Mouse (Mus musculus) CH12.LX (cell line): ENCODE measurements around the gene Akap2. TPM values are rescaled to one million over a fixed set of nuclear protein-coding genes. Genes with fewer than 3 reads are reported as not detected.

ENCODE experiments used
- DNase-seq: peaks from one replicate; pipeline ENCODE4 v3.0.0-alpha.2; 2013; ENCODE audit errors: extremely low read depth
- H3K27ac ChIP-seq: 2 replicates; pipeline ENCODE4 v1.5.1; 2012; ENCODE audit warnings: low read depth, mild to moderate bottlenecking, control low read depth, moderate library complexity; ENCODE audit not compliant: insufficient read depth
- H3K27me3 ChIP-seq: replicated peaks from 2 replicates; pipeline ENCODE3; 2012; ENCODE audit warnings: inconsistent platforms
- H3K36me3 ChIP-seq, 2 experiments: replicated peaks in 1 of 2; 2 replicates each; pipeline versions ENCODE3 to v1.6.1; 2012; ENCODE audit warnings: inconsistent platforms in 1 of 2, low read length in 1 of 2, mild to moderate bottlenecking in 1 of 2, mixed read lengths in 1 of 2, moderate library complexity in 1 of 2; ENCODE audit not compliant: control insufficient read depth in 1 of 2, insufficient read depth in 1 of 2
- H3K4me1 ChIP-seq, 2 experiments: 2 replicates each; pipeline ENCODE4 v1.6.1; 2012; ENCODE audit warnings: inconsistent platforms in 1 of 2, moderate library complexity in 1 of 2; ENCODE audit not compliant: insufficient read depth in 2 of 2, control insufficient read depth in 1 of 2
- H3K4me2 ChIP-seq: 2 replicates; pipeline ENCODE4 v1.6.1; 2012; ENCODE audit warnings: low read depth, mild to moderate bottlenecking, control low read depth; ENCODE audit not compliant: poor library complexity, insufficient read depth, severe bottlenecking
- H3K4me3 ChIP-seq, 3 experiments: fragments of 150-350 bp in 1 of 3; sonication (generic) in 1 of 3; replicated peaks in 1 of 3; 2 replicates each; pipeline versions ENCODE3 to v1.5.1; 2011 to 2012; ENCODE audit warnings: low read depth in 2 of 3, low read length in 2 of 3, mild to moderate bottlenecking in 2 of 3, moderate library complexity in 2 of 3, control low read depth in 1 of 3, improper control_type of control experiment in 1 of 3, inconsistent platforms in 1 of 3, mixed read lengths in 1 of 3; ENCODE audit not compliant: poor library complexity in 1 of 3
- H3K79me2 ChIP-seq: replicated peaks from 2 replicates; pipeline ENCODE4 v1.6.1; 2012; ENCODE audit warnings: mild to moderate bottlenecking, moderate library complexity; ENCODE audit not compliant: control insufficient read depth, poor library complexity, insufficient read depth, severe bottlenecking; ENCODE audit errors: extremely low read depth
- H3K9ac ChIP-seq: 2 replicates; pipeline ENCODE4 v1.6.1; 2012; ENCODE audit warnings: low read depth, mild to moderate bottlenecking, control low read depth, moderate library complexity; ENCODE audit not compliant: insufficient read depth
- H3K9me3 ChIP-seq: replicated peaks from 2 replicates; pipeline ENCODE3; 2012; ENCODE audit warnings: low read length, inconsistent platforms, mixed read lengths
- CHD1 ChIP-seq: IDR thresholded peaks from 2 replicates; pipeline ENCODE4 v1.6.1; 2012; ENCODE audit warnings: low read depth, low read length, improper control_type of control experiment, inconsistent platforms
- E2F4 ChIP-seq: IDR thresholded peaks from 2 replicates; pipeline ENCODE4 v1.6.1; 2011; ENCODE audit warnings: low read depth, low read length, improper control_type of control experiment; ENCODE audit not compliant: insufficient replicate concordance
- GABPA ChIP-seq: IDR thresholded peaks from 2 replicates; pipeline ENCODE4 v1.6.1; 2012; ENCODE audit warnings: low read depth, low read length, improper control_type of control experiment, inconsistent platforms; ENCODE audit not compliant: insufficient replicate concordance
- IRF4 ChIP-seq: IDR thresholded peaks from 2 replicates; pipeline ENCODE4 v1.6.1; 2014; ENCODE audit warnings: low read depth, mild to moderate bottlenecking, inconsistent platforms, low read length, improper control_type of control experiment
- JUND ChIP-seq: conservative IDR thresholded peaks from 2 replicates; pipeline ENCODE4 v1.6.1; 2011; ENCODE audit warnings: low read depth, low read length, improper control_type of control experiment
- MAX ChIP-seq: IDR thresholded peaks from 2 replicates; pipeline ENCODE4 v1.6.1; 2011; ENCODE audit warnings: low read length, improper control_type of control experiment
- MYC ChIP-seq: IDR thresholded peaks from 2 replicates; pipeline ENCODE4 v1.6.1; 2011; ENCODE audit warnings: low read depth, mild to moderate bottlenecking, improper control_type of control experiment, low read length
- NRF1 ChIP-seq: IDR thresholded peaks from 2 replicates; pipeline ENCODE4 v1.6.1; 2014; ENCODE audit warnings: low read depth, mild to moderate bottlenecking, inconsistent platforms, low read length, improper control_type of control experiment, moderate library complexity
- PAX5 ChIP-seq: IDR thresholded peaks from 2 replicates; pipeline ENCODE4 v1.6.1; 2012; ENCODE audit warnings: low read length, inconsistent platforms, mixed read lengths
- POLR2A ChIP-seq: IDR thresholded peaks from 2 replicates; pipeline ENCODE4 v1.6.1; 2011; ENCODE audit warnings: low read depth, mild to moderate bottlenecking, improper control_type of control experiment, low read length
- POLR2AphosphoS2 ChIP-seq: IDR thresholded peaks from 2 replicates; pipeline ENCODE4 v1.6.1; 2011; ENCODE audit warnings: low read depth, low read length, improper control_type of control experiment
- RCOR1 ChIP-seq: conservative IDR thresholded peaks from 2 replicates; pipeline ENCODE4 v1.6.1; 2012; ENCODE audit warnings: low read depth, mild to moderate bottlenecking, inconsistent platforms, low read length, improper control_type of control experiment
- SIN3A ChIP-seq: IDR thresholded peaks from 2 replicates; pipeline ENCODE4 v1.6.1; 2012; ENCODE audit warnings: low read length, improper control_type of control experiment, inconsistent platforms
- TBP ChIP-seq: conservative IDR thresholded peaks from 2 replicates; pipeline ENCODE4 v1.6.1; 2011; ENCODE audit warnings: low read depth, low read length, improper control_type of control experiment
- TCF12 ChIP-seq: IDR thresholded peaks from 2 replicates; pipeline ENCODE4 v1.6.1; 2014; ENCODE audit warnings: low read depth, mild to moderate bottlenecking, inconsistent platforms, low read length, improper control_type of control experiment
- UBTF ChIP-seq: IDR thresholded peaks from 2 replicates; pipeline ENCODE4 v1.6.1; 2012; ENCODE audit warnings: low read depth, mild to moderate bottlenecking, inconsistent platforms, low read length, improper control_type of control experiment, moderate library complexity
- USF1 ChIP-seq: IDR thresholded peaks from 2 replicates; pipeline ENCODE4 v1.6.1; 2014; ENCODE audit warnings: low read depth, mild to moderate bottlenecking, inconsistent platforms, low read length, improper control_type of control experiment
- ZMIZ1 ChIP-seq: IDR thresholded peaks from 2 replicates; pipeline ENCODE4 v1.6.1; 2012; ENCODE audit warnings: low read depth, mild to moderate bottlenecking, inconsistent platforms, low read length, improper control_type of control experiment
- ZNF384 ChIP-seq: IDR thresholded peaks from 2 replicates; pipeline ENCODE4 v1.6.1; 2012; ENCODE audit warnings: low read depth, low read length, improper control_type of control experiment, inconsistent platforms
- dilution Hi-C: fragments of 300-500 bp; cut with MboI; formaldehyde crosslinking; loops from 2 replicates; pipeline ENCODE4 v1.14.3; 2020; ENCODE audit warnings: low sequenced_read_pairs; ENCODE audit not compliant: extremely low pct_unique_long_range_greater_than_20kb, extremely low pct_ligation_motif_present
- in situ Hi-C: fragments of 300-500 bp; cut with MboI; formaldehyde crosslinking; loops from 3 replicates; pipeline ENCODE4 v1.14.3; 2019; ENCODE audit warnings: low sequenced_read_pairs, low pct_ligation_motif_present, low pct_unique_long_range_greater_than_20kb, mixed read lengths
- polyA plus RNA-seq: library from polyadenylated mRNA; unstranded; fragments of >175 nt; gene quantifications from 2 replicates; pipeline ENCODE4 v1.2.1, GENCODE M21; 2012; ENCODE audit warnings: low read depth; ENCODE audit not compliant: insufficient read length
- total RNA-seq, 2 experiments: library from RNA; depleted of rRNA; stranded (reverse); fragments of 300-350 nt in 1 of 2; fragments of >200 nt in 1 of 2; gene quantifications; 2 replicates each; pipeline ENCODE4 v1.2.3; 2012 to 2014

Akap2 gene
- total and polyA plus RNA-seq, 3 experiments: 0.25 TPM; not detected in 2

DNA sequence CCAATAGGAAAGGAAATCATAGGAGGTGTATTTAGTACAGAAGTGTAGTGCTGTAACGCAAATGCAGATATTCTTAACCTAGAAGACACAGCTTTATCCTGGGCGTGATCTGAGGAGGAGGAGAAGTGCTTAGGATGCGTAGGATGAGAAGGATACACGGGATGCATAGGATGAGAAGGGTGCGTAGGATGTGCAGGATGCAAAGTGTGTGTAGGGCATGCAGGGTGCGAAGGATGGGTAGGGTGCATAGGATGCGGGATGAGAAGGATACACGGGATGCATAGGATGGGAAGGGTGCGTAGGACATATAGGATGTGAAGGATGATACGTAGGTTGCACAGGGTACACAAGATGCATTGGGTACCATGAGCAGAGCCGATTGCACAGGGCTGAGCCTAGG lies 20.5 kb upstream of the Akap2 start:
- TF ChIP-seq POLR2A (no peak), SIN3A (no peak), TBP (no peak), GABPA (no peak), ZMIZ1 (no peak), JUND (no peak), ZNF384 (no peak), MYC (no peak), NRF1 (no peak), TCF12 (no peak), RCOR1 (no peak), UBTF (no peak)
- H3K27ac ChIP-seq: no peak overlapping the region
- H3K36me3 ChIP-seq: no peaks in the 10 kb centered on the region
- no peaks in the 10 kb centered on the region for H3K79me2 ChIP-seq
- H3K9me3 ChIP-seq: no peaks in the 10 kb centered on the region
- H3K4me1 ChIP-seq: peaks cover 0 to 3% of the 10 kb centered on the region in 2 experiments; a peak in 1 of 4 replicates
- no peak overlapping the region for H3K4me3 ChIP-seq
- dilution Hi-C loops (no loop called here), in situ Hi-C loops (no loop called here)
- no peaks in the 10 kb centered on the region for H3K27me3 ChIP-seq
- DNase-seq: no peak
- no peak overlapping the region for H3K9ac ChIP-seq
- H3K4me2 ChIP-seq: no peak overlapping the region

DNA sequence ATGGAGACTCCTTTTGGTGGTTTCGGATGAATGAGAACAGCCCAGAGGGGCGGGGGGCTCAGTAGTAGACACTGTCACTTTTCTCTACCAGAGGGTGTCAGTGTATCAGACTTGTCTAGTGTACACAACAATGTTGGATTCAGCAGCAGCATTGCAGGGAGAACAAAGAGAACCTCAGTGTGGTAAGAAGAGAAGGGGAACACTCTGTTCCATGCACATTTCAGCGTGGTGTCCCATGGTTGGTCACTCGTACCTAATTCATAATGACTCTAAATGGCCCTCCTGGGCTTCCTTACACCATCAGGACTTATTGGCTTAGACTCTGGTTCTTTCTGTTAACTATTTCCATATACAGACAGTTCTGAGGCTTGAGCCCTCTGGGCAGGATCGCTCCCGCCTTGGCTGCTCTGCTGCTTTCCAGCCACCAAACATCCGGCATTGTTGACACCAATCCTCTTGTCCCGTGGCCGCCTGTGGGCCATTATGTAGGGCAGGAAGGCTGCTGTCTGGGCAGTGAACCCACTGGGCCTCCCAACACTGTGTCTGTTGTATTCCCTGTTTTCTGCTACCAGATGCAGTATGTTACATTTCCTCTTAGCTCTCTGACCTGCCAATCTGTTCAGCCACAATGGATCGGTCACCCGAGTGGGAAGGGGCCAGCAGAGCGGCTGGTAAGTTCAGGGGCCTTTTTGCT lies 19.4 kb upstream of the Akap2 start:
- Histone ChIP-seq H3K27me3 (no peaks in the 10 kb centered on the region), H3K27ac (no peak overlapping the region), H3K9me3 (no peaks in the 10 kb centered on the region), H3K4me2 (no peak overlapping the region), H3K36me3 (no peaks in the 10 kb centered on the region), H3K79me2 (no peaks in the 10 kb centered on the region), H3K9ac (no peak overlapping the region), H3K4me3 (no peak overlapping the region), H3K4me1 (peaks cover 0 to 3% of the 10 kb centered on the region in 2 experiments; a peak in 1 of 4 replicates)
- in situ Hi-C loops (no loop called here), dilution Hi-C loops (no loop called here)
- no peak for DNase-seq
- TF ChIP-seq PAX5: no peak
- no peak for TF ChIP-seq ZNF384
- TF ChIP-seq USF1: no peak
- TF ChIP-seq E2F4: no peak
- TF ChIP-seq IRF4: no peak
- TF ChIP-seq MAX: no peak
- TF ChIP-seq JUND: no peak
- TF ChIP-seq CHD1: no peak
- TF ChIP-seq POLR2AphosphoS2: no peak
